Mouse (Mus musculus) hindbrain, embryonic 15.5 days (tissue): ENCODE data around the gene Tenm2. TPM values are rescaled to one million over a fixed set of nuclear protein-coding genes. Genes with fewer than 3 reads are reported as not detected.

ENCODE experiments used
- ATAC-seq: fragments of 200-750 bp; cut with Nextera tagmentation; 2 replicates; pipeline ENCODE4 v1.8.0; 2017; ENCODE audit warnings: low read depth, moderate number of reproducible peaks, moderate TSS enrichment; ENCODE audit not compliant: low FRiP score
- H3K27ac ChIP-seq: fragments of 300-500 bp; sonication (generic); replicated peaks from 2 replicates; pipeline ENCODE4 v1.5.1; 2015; ENCODE audit warnings: mild to moderate bottlenecking, inconsistent platforms
- H3K27me3 ChIP-seq: fragments of 300-500 bp; sonication (generic); 2 replicates; pipeline ENCODE4 v1.6.1; 2015; ENCODE audit warnings: control low read depth, inconsistent platforms
- H3K36me3 ChIP-seq: fragments of 300-500 bp; sonication (generic); 2 replicates; pipeline ENCODE4 v1.6.1; 2015; ENCODE audit warnings: control low read depth, inconsistent platforms
- H3K4me1 ChIP-seq: fragments of 300-500 bp; sonication (generic); replicated peaks from 2 replicates; pipeline ENCODE4 v1.6.1; 2015; ENCODE audit warnings: control low read depth, inconsistent platforms
- H3K4me2 ChIP-seq: fragments of 300-500 bp; sonication (generic); 2 replicates; pipeline ENCODE4 v1.6.1; 2015; ENCODE audit warnings: moderate library complexity, mild to moderate bottlenecking, inconsistent platforms
- H3K4me3 ChIP-seq: fragments of 300-500 bp; sonication (generic); 2 replicates; pipeline ENCODE4 v1.5.1; 2015; ENCODE audit warnings: mild to moderate bottlenecking, inconsistent platforms
- H3K9ac ChIP-seq: fragments of 300-500 bp; sonication (generic); 2 replicates; pipeline ENCODE4 v1.6.1; 2015; ENCODE audit warnings: inconsistent platforms
- H3K9me3 ChIP-seq: fragments of 300-500 bp; sonication (generic); 2 replicates; pipeline ENCODE4 v1.6.1; 2016; ENCODE audit warnings: control low read depth, inconsistent platforms
- WGBS: fragments of 180-500 bp; shearing (Covaris S2); methylation state at CpG from one replicate; pipeline ENCODE4 v1.1.7; 2015; 5-methylcytosine and 5-hydroxymethylcytosine counted together
- polyA plus RNA-seq: library from polyadenylated mRNA; unstranded; fragments of >200 nt; fragmentation: Nextera tagmentation; extraction: Ambion mirVana; gene quantifications from 2 replicates; pipeline ENCODE4 v1.2.1, GENCODE M21; 2015

Gene Tenm2
- polyA plus RNA-seq, 1 experiment from 2014 or later, result 33.1 TPM

DNA sequence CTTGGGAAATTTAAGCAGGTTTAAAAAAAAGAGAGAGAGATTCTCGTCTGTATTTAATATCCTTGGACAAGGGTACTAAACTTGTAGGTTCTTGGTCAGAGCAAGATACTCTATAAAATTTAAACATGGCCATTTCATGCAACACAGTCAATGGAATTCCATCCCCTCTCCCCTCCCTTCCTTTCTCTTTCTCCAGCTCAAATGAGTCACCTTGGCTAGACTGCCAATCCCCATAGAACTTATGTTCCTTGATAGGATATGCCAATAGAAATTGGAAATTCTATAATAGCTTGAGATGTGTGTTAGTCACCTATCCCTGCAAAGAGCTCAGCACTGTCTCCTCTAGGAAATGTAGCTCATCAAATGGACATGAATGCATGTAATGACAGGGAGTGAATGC is 1031.9 kb downstream of the Tenm2 start:
- no peak overlapping the region for H3K4me3 ChIP-seq
- WGBS, result 81% methylated on average over 1 of the region's 1 CpGs
- ATAC-seq, result no peak

DNA sequence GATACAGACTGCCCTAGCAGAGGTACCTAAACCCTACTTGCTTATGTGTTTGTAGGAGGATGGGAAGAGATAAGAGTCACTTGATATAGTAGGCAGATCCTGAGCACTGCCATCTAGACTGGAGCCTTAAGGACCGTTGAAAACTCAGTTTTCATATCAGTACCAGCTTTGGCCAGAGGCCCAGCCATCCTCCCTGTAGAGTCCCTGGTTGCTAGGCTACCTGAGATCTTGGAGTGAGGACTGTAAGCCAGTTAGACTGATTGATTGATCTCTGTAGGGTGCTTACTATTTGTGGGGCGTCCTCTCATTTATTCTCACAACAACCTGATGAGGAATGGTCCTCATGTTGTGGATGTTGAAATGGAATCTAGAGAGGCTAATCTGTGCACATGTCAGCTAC is 1041.4 kb downstream of the Tenm2 start:
- H3K4me2 ChIP-seq, result no peak overlapping the region

More for the DNA sequence above, 1031.9 kb downstream of the Tenm2 start:
- H3K27me3 ChIP-seq, result no peaks in the 10 kb centered on the region
- no peak overlapping the region for H3K9ac ChIP-seq
- H3K27ac ChIP-seq, result no peak overlapping the region
- 0 out of 2 replicates have a peak, but pooled peaks cover 7% of the 10 kb centered on the region for H3K4me1 ChIP-seq
- peaks cover 15% of the 10 kb centered on the region for H3K36me3 ChIP-seq
- no peak overlapping the region for H3K4me2 ChIP-seq
- H3K9me3 ChIP-seq, result no peaks in the 10 kb centered on the region

DNA sequence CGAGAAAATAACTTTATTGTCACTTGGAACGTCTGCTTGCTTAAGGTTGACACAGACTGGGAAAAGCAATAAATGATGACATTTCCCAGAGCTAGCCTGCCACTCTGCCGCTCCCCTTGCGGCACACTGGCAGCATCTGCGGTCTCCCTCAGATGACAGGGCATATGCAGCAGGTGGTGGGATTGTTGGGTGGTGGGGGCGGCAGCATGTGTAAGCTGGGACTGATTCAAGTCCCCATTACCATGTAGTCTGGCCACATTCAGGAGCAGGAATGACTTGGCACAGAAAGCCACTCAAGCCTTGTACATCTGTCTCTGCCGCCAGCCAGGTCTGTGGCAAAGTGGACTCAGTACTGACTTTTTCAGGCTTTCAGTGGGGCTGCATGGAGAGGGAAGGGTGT is 1059.7 kb downstream of the Tenm2 start:
- Histone ChIP-seq H3K9ac (no peak overlapping the region), H3K4me1 (peaks cover 18% of the 10 kb centered on the region; the same call in 1 of the 2 replicates), H3K9me3 (no peaks in the 10 kb centered on the region), H3K27ac (no peak overlapping the region), H3K4me3 (no peak overlapping the region), H3K4me2 (no peak overlapping the region), H3K36me3 (no peaks in the 10 kb centered on the region), H3K27me3 (no peaks in the 10 kb centered on the region)
- ATAC-seq, result peak; percentile 47
- 64% methylated on average over 7 of the region's 7 CpGs for WGBS

More for the DNA sequence above, 1041.4 kb downstream of the Tenm2 start:
- ATAC-seq, result peak; percentile 48; the same call in 1 of the 2 replicates
- H3K4me1 ChIP-seq, result peaks cover 9% of the 10 kb centered on the region; the same call in 1 of the 2 replicates
- WGBS, result 37% methylated on average over 2 of the region's 2 CpGs
- H3K9me3 ChIP-seq, result no peaks in the 10 kb centered on the region
- no peak overlapping the region for H3K27ac ChIP-seq
- H3K27me3 ChIP-seq, result no peaks in the 10 kb centered on the region
- no peak overlapping the region for H3K9ac ChIP-seq
- H3K36me3 ChIP-seq, result no peaks in the 10 kb centered on the region
- no peak overlapping the region for H3K4me3 ChIP-seq

DNA sequence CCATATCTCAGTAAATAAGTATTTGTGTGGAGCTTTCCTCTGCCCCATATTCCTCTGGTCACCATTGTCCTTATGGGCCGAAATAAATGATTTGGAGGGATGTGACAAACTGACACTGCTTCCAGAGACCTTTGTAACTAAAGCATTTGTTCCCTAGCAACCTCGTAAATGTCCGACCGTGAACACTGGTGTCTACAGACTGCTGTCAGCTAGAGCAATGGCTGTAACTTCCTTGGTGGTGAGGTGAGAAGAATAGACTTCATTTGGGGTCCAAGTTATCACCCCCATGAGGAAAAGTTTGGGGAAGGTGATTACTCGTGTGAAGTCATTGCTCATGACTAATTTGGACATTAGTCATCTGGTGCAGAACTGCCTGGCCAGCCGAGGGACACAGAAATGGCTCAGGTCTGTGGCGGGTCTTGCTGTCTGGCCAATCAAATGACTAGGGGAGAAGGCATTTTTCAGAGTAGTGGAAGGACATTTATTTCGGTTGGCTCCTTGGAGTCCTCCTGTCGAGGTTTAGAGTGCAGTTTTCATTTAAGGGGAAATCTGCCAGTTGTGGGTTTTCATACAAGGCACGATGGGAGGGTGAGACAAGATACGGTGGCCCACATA is 1062.6 kb downstream of the Tenm2 start:
- Histone ChIP-seq H3K4me3 (no peak overlapping the region), H3K9me3 (no peaks in the 10 kb centered on the region), H3K27me3 (no peaks in the 10 kb centered on the region), H3K4me2 (no peak overlapping the region), H3K4me1 (peaks cover 18% of the 10 kb centered on the region; the same call in 1 of the 2 replicates), H3K36me3 (no peaks in the 10 kb centered on the region; the same call in 1 of the 2 replicates), H3K27ac (no peak overlapping the region), H3K9ac (no peak overlapping the region)
- 46% methylated on average over 11 of the region's 11 CpGs for WGBS
- ATAC-seq, result no peak

DNA sequence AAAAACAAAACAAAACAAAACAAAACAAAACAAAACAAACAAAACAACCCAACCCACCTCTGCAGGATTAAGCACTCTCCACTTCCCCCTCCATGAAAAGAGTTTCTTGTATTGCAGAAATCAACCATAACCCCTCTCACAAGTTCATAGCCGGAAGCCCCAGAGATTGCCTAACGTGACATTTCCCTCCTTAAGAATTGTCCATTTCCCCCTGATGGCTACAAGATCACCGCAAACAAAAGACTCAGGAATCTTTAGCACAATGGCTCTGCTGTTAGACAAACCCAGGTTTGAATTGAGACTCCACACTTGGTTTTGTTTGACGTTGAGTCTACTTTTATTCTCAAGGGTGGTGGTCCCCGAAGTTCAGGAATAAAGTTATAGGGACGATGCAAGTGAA is 1063.2 kb downstream of the Tenm2 start:
- Histone ChIP-seq H3K9me3 (no peaks in the 10 kb centered on the region), H3K27ac (no peak overlapping the region), H3K4me1 (peaks cover 18% of the 10 kb centered on the region; the same call in 1 of the 2 replicates), H3K4me3 (no peak overlapping the region), H3K27me3 (no peaks in the 10 kb centered on the region), H3K36me3 (no peaks in the 10 kb centered on the region; the same call in 1 of the 2 replicates), H3K4me2 (no peak overlapping the region), H3K9ac (no peak overlapping the region)
- no peak for ATAC-seq
- WGBS, result 49% methylated on average over 6 of the region's 6 CpGs

DNA sequence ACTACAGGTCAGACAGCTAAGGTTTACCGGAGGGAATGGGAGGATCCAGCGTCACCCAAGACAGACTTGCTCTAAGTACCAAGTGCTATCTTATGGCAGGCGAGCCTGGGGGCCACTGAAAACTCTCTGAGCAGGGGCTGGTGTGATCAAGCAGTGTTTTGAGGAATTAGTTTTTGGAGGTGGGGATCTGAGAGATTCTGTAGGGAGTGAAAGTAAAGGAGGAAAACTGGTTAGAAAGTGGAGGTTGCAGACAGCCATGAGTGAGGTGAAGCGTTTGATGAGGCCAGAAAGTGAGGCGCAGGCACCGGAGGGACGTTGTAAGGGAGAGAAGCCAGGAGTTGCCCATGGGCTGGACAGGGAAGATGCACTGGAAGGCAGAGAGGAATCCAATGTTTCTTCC is 1063.8 kb downstream of the Tenm2 start:
- Histone ChIP-seq H3K27ac (no peak overlapping the region), H3K4me3 (no peak overlapping the region), H3K4me2 (no peak overlapping the region), H3K36me3 (no peaks in the 10 kb centered on the region; the same call in 1 of the 2 replicates), H3K9me3 (no peaks in the 10 kb centered on the region), H3K27me3 (no peaks in the 10 kb centered on the region), H3K4me1 (peaks cover 18% of the 10 kb centered on the region; the same call in 1 of the 2 replicates), H3K9ac (no peak overlapping the region)
- no peak for ATAC-seq
- 91% methylated on average over 7 of the region's 7 CpGs for WGBS

DNA sequence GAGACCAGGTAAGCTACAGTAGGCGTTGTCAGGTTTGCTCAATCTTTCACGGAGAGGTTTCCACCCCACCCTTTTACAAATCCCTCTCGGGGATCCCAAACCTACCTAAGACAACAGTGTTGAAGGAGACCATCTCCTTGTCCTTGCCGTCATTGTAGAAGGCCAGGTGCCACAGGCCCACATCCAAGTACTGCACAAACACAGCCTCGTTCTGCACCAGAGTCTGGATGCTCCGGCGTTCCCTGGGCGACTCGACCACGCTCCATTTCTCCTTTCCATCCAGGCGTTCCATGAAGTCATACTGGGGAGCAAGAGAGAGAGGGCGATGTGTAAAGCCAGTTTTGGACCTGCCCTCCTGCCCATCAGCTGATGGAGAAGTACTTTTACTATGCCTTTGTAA is 1064.5 kb downstream of the Tenm2 start:
- H3K27ac ChIP-seq, result no peak overlapping the region
- H3K36me3 ChIP-seq, result no peaks in the 10 kb centered on the region; the same call in 1 of the 2 replicates
- H3K4me1 ChIP-seq, result peaks cover 13% of the 10 kb centered on the region; the same call in 1 of the 2 replicates
- H3K4me2 ChIP-seq, result no peak overlapping the region
- H3K4me3 ChIP-seq, result no peak overlapping the region
- H3K9ac ChIP-seq, result no peak overlapping the region
- no peak for ATAC-seq
- H3K27me3 ChIP-seq, result no peaks in the 10 kb centered on the region
- no peaks in the 10 kb centered on the region for H3K9me3 ChIP-seq
- WGBS, result 93% methylated on average over 12 of the region's 12 CpGs

DNA sequence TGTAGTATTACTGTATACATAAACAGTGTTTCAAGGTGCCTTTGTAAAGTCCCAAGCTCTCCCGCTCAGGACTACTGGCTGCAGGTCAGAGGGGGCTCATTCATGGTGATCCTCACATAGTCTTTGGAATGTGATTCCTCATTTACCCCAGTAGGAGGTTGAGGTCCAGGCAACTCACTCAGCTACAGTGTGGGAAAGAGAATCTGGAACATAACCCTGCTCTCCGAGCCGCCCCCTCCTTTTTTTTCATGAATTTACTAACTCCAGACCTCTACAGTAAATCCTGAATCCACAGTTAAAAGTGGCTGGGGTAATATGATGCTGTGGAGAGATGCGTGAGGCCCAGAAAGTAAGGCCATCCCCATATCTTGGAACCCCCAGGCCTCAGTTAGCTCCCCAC is 1066.0 kb downstream of the Tenm2 start:
- Histone ChIP-seq H3K27ac (no peak overlapping the region), H3K9ac (no peak overlapping the region)
- 76% methylated on average over 4 of the region's 4 CpGs for WGBS

DNA sequence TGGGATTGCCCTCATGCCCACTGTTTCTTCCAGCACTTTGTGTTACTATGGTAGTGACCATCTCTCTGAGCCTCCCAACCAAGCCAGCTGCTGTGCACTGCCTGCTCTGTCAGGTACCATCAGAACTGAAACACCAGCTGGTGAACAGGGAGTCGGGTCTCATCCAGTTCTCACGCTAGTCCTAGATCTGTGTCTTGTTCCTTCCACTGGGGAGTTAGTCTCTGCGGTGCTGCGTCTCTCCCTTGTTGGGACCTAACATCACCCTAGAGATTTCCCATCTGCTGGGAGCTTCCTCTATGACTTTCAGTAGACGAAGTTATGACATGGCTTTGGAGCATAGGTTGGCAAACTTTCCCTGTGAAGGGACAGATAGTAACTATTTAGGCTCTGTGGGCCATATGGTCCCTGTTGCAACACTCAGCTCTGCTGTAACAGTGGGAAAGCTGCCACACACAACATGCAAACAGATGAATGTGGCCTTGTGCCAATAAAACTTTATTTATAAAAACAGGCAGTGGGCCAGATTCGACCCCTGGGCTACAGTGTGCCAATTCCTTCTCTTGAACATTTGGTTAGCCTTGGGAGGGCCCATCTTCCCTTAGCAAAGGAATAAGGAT is 1066.7 kb downstream of the Tenm2 start:
- Histone ChIP-seq H3K27me3 (no peaks in the 10 kb centered on the region), H3K27ac (no peak overlapping the region), H3K4me3 (no peak overlapping the region), H3K4me1 (0 out of 2 replicates have a peak, but pooled peaks cover 6% of the 10 kb centered on the region), H3K9me3 (no peaks in the 10 kb centered on the region), H3K4me2 (no peak overlapping the region), H3K36me3 (no peaks in the 10 kb centered on the region; the same call in 1 of the 2 replicates), H3K9ac (no peak overlapping the region)
- 82% methylated on average over 6 of the region's 6 CpGs for WGBS
- peak; percentile 55; the same call in 1 of the 2 replicates for ATAC-seq

More for the DNA sequence above, 1066.0 kb downstream of the Tenm2 start:
- 0 out of 2 replicates have a peak, but pooled peaks cover 6% of the 10 kb centered on the region for H3K4me1 ChIP-seq
- H3K36me3 ChIP-seq, result no peaks in the 10 kb centered on the region; the same call in 1 of the 2 replicates
- no peak overlapping the region for H3K4me2 ChIP-seq
- H3K9me3 ChIP-seq, result no peaks in the 10 kb centered on the region
- peak; percentile 19; the same call in 1 of the 2 replicates for ATAC-seq
- no peaks in the 10 kb centered on the region for H3K27me3 ChIP-seq
- no peak overlapping the region for H3K4me3 ChIP-seq

DNA sequence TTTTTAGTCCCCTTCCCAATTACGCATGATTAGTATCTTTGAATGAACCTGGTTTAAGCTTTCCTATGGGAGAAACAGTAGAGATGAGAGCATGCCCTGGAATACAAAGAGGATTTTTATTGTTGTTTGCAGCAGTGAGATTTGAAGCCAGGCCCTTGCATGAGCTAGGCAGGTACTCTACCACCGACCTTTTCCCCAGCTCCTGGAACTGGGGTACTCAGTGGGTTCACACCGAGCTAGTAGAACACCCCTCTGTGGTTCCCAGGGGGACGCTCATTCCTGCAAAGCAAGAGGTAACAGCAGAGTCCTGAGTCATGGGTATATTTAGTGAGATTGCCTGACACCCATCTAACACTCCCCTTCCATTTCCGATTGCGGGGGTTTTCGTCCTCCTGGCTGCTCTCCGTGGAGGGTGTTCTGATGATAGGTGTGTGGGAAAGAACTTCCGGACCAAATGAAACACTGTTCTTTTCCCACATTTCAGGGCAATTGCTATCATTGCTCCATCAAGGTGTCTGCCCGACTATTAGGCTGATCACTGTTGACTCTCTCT is 1067.9 kb downstream of the Tenm2 start:
- Histone ChIP-seq H3K4me1 (0 out of 2 replicates have a peak, but pooled peaks cover under 1% of the 10 kb centered on the region), H3K36me3 (peaks cover 2% of the 10 kb centered on the region; the same call in 1 of the 2 replicates), H3K9me3 (no peaks in the 10 kb centered on the region), H3K27me3 (no peaks in the 10 kb centered on the region), H3K4me3 (no peak overlapping the region), H3K4me2 (no peak overlapping the region), H3K27ac (no peak overlapping the region), H3K9ac (no peak overlapping the region)
- no peak for ATAC-seq
- 91% methylated on average over 10 of the region's 10 CpGs for WGBS

DNA sequence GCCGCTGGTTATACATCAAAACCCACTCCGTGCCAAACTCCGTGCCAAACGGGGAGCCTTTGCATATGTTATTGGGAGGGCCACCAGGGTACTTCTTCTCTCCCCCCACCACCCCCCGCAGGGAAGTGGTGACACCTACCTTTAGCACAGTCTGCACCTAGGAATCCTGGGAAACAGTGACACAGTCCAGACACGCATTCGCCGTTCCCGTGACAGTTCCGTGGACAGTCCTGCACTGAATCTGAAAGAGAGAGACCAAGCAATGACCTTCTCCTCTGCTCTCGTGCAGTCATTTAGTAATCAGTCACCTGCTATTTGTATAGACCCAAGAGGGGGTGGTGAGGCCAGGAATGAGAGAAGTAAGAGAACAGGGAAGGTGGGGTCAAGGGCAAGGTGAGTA is 1072.2 kb downstream of the Tenm2 start:
- 0 out of 2 replicates have a peak, but pooled peaks cover 7% of the 10 kb centered on the region for H3K36me3 ChIP-seq
- no peak overlapping the region for H3K4me3 ChIP-seq
- 0 out of 2 replicates have a peak, but pooled peaks cover 2% of the 10 kb centered on the region for H3K4me1 ChIP-seq
- ATAC-seq, result no peak
- H3K9me3 ChIP-seq, result no peaks in the 10 kb centered on the region
- WGBS, result 88% methylated on average over 11 of the region's 11 CpGs
- no peak overlapping the region for H3K27ac ChIP-seq
- H3K27me3 ChIP-seq, result no peaks in the 10 kb centered on the region
- H3K9ac ChIP-seq, result no peak overlapping the region
- no peak overlapping the region for H3K4me2 ChIP-seq

DNA sequence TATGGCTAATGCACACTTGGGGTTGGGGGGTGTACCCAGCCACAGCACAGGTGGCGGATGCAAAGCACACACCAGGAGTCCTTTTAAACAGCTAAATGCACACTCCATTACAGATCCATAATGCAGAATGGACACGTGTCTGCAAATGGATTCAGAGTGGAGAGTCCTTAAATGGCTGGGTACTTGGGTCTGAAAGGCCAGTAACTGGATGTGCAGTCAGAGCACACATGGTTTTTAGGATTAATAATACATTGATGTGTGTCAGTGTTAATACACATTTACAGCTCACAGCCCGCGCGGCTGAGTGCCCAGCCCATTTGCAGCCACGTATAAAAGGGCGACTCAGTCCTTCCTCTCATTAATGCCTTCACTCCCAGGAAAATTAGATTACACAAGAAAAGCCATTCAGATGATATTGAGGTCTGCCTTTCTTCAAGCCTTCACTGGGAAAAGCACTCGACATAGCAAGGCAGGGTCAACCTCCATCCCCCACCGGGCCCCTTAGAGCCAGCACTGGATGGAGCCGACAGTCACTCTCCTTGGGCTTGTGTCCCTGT is 1073.9 kb downstream of the Tenm2 start:
- no peak overlapping the region for H3K4me3 ChIP-seq
- WGBS, result 58% methylated on average over 10 of the region's 10 CpGs
- no peak for ATAC-seq
- no peak overlapping the region for H3K9ac ChIP-seq
- no peak overlapping the region for H3K27ac ChIP-seq
- no peaks in the 10 kb centered on the region for H3K27me3 ChIP-seq
- H3K4me1 ChIP-seq, result 0 out of 2 replicates have a peak, but pooled peaks cover 5% of the 10 kb centered on the region
- H3K36me3 ChIP-seq, result 0 out of 2 replicates have a peak, but pooled peaks cover 7% of the 10 kb centered on the region
- no peaks in the 10 kb centered on the region for H3K9me3 ChIP-seq
- no peak overlapping the region for H3K4me2 ChIP-seq
